Mouse (Mus musculus) fibroblast of lung, adult 2 months (primary cell): ENCODE measurements around the gene Gatad1.
A peak's percentile ranks its signal among the peaks of the same experiment; 100 is the strongest.
"Not testable (repeated sequence)": the region's sequence is repeated elsewhere in the genome, so short reads cannot be mapped to it uniquely, and the experiment has no call there.

Experiments
- DNase-seq: peaks from one replicate; pipeline ENCODE4 v3.0.0-alpha.2; 2011; ENCODE audit warnings: low read depth

The Gatad1 gene

GRCm38 (mm10) chr5:3633951-3634350 lies 23.0 kb downstream of the Gatad1 start:
- DNase-seq = no peak

GRCm38 (mm10) chr5:3633315-3633714 lies 23.7 kb downstream of the Gatad1 start:
- DNase-seq = no peak

- DNase-seq = no peak
Observed at GRCm38 (mm10) chr5:3632285-3632684, 24.7 kb downstream of the Gatad1 start.

GRCm38 (mm10) chr5:3631512-3632271 lies 25.3 kb downstream of the Gatad1 start:
- no peak for DNase-seq

- no peak for DNase-seq
Observed at GRCm38 (mm10) chr5:3630055-3630454, 26.9 kb downstream of the Gatad1 start.

GRCm38 (mm10) chr5:3620486-3620885 lies 36.5 kb downstream of the Gatad1 start:
- no peak for DNase-seq

- DNase-seq = not testable (repeated sequence)
Observed at GRCm38 (mm10) chr5:3611835-3612234, 45.1 kb downstream of the Gatad1 start.

- DNase-seq = no peak
Observed at GRCm38 (mm10) chr5:3609241-3609640, 47.7 kb downstream of the Gatad1 start.

GRCm38 (mm10) chr5:3607114-3607513 lies 49.9 kb downstream of the Gatad1 start:
- no peak for DNase-seq

GRCm38 (mm10) chr5:3600790-3601189 lies 56.2 kb downstream of the Gatad1 start:
- no peak for DNase-seq

- peak; percentile 18 for DNase-seq
Observed at GRCm38 (mm10) chr5:3600298-3600697, 56.7 kb downstream of the Gatad1 start.

GRCm38 (mm10) chr5:3598766-3599165 lies 58.2 kb downstream of the Gatad1 start:
- DNase-seq = no peak

GRCm38 (mm10) chr5:3597171-3597570 lies 59.8 kb downstream of the Gatad1 start:
- DNase-seq = no peak

GRCm38 (mm10) chr5:3596399-3596766 lies 60.6 kb downstream of the Gatad1 start, which contains the start of gene Rbm48:
Gene Rbm48, minus strand, starts transcription at chr5:3596585.
- DNase-seq = peak; percentile 41

- peak; percentile 96 for DNase-seq
Observed at GRCm38 (mm10) chr5:3595693-3596398, 61.1 kb downstream of the Gatad1 start, which contains the start of gene Pex1. Gene Pex1, plus strand, starts transcription at chr5:3596066.
